Mouse (Mus musculus): ENCODE results near the gene Tmem120b. TPM values are rescaled to one million over a fixed set of nuclear protein-coding genes. Genes with fewer than 3 reads are reported as not detected.

Gene Tmem120b
- total RNA-seq, 2 experiments from 2014 or later = 13.8 to 18.4 TPM

DNA sequence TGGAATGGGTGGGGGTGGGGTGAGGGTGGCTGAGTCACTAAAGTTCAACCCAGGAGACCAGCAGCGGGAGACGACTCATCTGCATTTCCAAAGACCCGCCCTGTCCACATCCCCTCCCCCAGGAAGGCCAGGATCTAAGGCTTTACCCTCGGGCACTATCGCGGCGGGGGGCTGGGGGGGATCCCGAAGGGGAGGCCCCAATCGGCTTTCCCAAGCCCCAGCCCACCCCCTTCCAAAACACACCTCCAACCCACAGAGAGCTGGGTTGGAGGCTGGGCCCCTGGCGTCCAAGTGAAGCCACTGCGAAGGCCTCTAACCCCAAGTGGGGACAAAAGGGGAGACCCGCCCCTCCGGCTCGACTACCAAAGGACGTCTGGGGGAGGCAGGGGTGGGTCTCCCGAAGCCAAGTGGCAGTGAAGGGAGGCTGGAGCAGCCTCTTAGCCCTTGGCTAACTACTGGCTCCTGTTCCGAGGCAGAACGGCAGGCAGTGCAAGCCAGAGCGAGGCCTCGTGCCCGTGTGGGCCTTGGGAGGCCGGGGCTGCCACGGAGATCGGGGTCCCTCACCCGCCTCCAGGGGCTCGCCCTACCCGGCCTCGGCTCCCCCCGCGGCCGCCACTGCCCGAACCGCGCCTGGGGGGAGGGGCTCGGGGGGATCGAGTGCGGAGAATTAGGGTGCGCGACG, 70.2 kb downstream of the Tmem120b start:
- DNase-seq (ENCODE audit: extremely low spot score in 1 of 2, low spot score in 1 of 2) = peak in 1 of 2 experiments; percentile 44

- peak; percentile 74 to 80 for DNase-seq (ENCODE audit: extremely low spot score in 1 of 2, low spot score in 1 of 2)
Measured at GRCm38 (mm10) chr5:123138953-123139721, 70.9 kb downstream of the Tmem120b start.

- DNase-seq (ENCODE audit: extremely low spot score in 1 of 2, low spot score in 1 of 2) = no peak
Measured at GRCm38 (mm10) chr5:123139722-123140627, 71.8 kb downstream of the Tmem120b start.

GRCm38 (mm10) chr5:123140694-123141554, 72.7 kb downstream of the Tmem120b start:
- DNase-seq (ENCODE audit: extremely low spot score in 1 of 2, low spot score in 1 of 2) = peak; percentile 88 to 95

DNA sequence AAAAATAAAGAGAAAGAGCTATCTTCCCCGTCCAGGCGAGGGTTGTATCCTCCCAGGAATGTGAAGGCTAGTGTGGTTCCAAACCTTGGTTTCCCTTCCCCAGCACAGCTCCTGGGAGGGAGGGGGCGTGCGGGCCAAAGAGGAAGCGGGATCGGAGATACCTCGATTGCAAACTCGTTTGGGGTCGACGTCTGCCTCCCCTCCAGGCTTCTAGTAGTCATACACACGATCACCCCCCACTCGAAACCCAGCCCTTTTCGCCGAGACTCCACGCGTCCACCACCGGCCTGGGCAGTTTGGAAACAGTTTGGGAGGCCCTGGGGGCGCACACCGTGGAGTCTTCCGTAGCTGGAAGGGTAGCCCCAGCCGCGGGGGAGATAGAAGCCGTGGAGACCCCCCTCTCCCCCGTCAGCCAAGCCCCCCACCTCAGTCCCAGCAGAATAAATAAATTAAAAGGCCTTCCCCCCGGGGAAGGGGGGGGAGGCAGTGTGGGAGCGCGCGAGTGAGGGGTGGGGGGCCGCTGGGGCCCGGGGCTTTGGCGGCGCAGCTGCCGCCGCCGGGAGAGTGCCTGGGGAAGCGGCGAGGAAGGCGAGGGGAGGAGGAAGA, 73.4 kb downstream of the Tmem120b start:
- DNase-seq (ENCODE audit: extremely low spot score in 1 of 2, low spot score in 1 of 2) = peak in 1 of 2 experiments; percentile 40

- peak in 1 of 2 experiments; percentile 55 for DNase-seq (ENCODE audit: extremely low spot score in 1 of 2, low spot score in 1 of 2)
Measured at GRCm38 (mm10) chr5:123142161-123143157, 74.2 kb downstream of the Tmem120b start, which contains the start of gene Setd1b. TSS of gene Setd1b (plus strand) at chr5:123142193.

GRCm38 (mm10) chr5:123143251-123143970, 75.2 kb downstream of the Tmem120b start:
- DNase-seq (ENCODE audit: extremely low spot score in 1 of 2, low spot score in 1 of 2) = no peak

GRCm38 (mm10) chr5:123143971-123144745, 75.9 kb downstream of the Tmem120b start:
- DNase-seq (ENCODE audit: extremely low spot score in 1 of 2, low spot score in 1 of 2) = no peak

- no peak for DNase-seq (ENCODE audit: extremely low spot score in 1 of 2, low spot score in 1 of 2)
Measured at GRCm38 (mm10) chr5:123144746-123145590, 76.8 kb downstream of the Tmem120b start.

DNA sequence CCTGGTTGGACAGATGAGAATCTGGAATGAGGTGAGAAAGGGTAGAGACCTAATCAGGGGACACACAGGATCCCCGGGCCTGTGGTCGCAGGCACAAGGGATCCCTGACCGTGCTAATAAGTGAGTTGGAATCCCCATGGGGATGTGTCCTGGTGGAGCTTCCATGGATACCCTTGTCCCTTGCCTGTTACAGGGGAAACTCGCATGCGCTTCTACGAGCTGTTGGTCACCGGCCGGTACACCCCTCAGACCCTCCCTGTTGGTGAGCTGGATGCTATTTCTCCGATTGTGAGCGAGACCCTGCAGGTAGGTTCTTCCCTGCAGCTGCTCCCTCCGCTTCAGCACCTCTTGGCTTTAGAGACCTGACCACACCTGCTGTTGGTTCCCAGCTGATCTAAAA, 78.1 kb downstream of the Tmem120b start:
- DNase-seq (ENCODE audit: extremely low spot score in 1 of 2, low spot score in 1 of 2) = no peak

GRCm38 (mm10) chr5:123147569-123147968, 79.4 kb downstream of the Tmem120b start:
- DNase-seq (ENCODE audit: extremely low spot score in 1 of 2, low spot score in 1 of 2) = no peak

- no peak for DNase-seq (ENCODE audit: extremely low spot score in 1 of 2, low spot score in 1 of 2)
Measured at GRCm38 (mm10) chr5:123148073-123148722, 80.0 kb downstream of the Tmem120b start.

- DNase-seq (ENCODE audit: extremely low spot score in 1 of 2, low spot score in 1 of 2) = peak; percentile 89 to 96
Measured at GRCm38 (mm10) chr5:123149451-123150400, 81.5 kb downstream of the Tmem120b start.

GRCm38 (mm10) chr5:123150641-123151040, 82.4 kb downstream of the Tmem120b start:
- no peak for DNase-seq (ENCODE audit: extremely low spot score in 1 of 2, low spot score in 1 of 2)
